In the genomic region with DNA sequence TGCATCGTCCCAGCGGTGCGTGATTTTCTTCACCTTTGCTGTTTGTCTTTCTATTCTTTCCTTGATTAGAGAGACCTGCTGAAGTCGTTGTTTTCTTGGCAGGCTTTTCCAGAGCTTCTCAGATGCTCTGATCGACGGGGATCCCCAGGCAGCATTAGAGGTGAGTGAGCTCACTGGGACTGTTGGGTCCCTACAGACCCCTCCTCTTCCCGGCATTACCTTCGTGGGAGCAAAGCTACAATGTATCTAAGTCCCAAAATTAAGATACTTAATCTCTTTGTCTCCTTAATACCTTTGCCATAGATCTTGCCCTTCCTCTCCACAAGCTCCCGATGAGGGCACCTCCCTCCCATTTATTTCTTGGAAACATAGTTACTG, we compare ENCODE assay signal across 8 mouse cellular contexts. TPM values are rescaled to one million over a fixed set of nuclear protein-coding genes. Genes with fewer than 3 reads are reported as not detected.
DNase-seq lines count a peak whose midpoint lies in the region; ATAC-seq and TF ChIP-seq lines count a peak whose summit lies in the region.

No protein-coding gene starts in this region.

- peak overlapping the region; percentile 90 for H3K4me2 ChIP-seq in heart, embryonic 11.5 days
- H3K4me2 ChIP-seq in forebrain, embryonic 11.5 days (ENCODE audit: low read depth, low read length, severe bottlenecking): peak overlapping the region; percentile 58
- H3K4me2 ChIP-seq in liver, embryonic 14.5 days (ENCODE audit: low read depth): peak overlapping the region; percentile 96

- under 1% methylated on average over 9 of the region's 9 CpGs for WGBS in heart, embryonic 11.5 days (ENCODE audit: insufficient replicate concordance)
- 2% methylated on average over 9 of the region's 9 CpGs for WGBS in forebrain, embryonic 11.5 days
- under 1% methylated on average over 9 of the region's 9 CpGs for WGBS in liver, embryonic 14.5 days (ENCODE audit: insufficient replicate concordance)

- peak overlapping the region; percentile 88 for H3K9ac ChIP-seq in heart, embryonic 11.5 days (ENCODE audit: low read depth, low read length)
- peak overlapping the region; percentile 69 for H3K9ac ChIP-seq in forebrain, embryonic 11.5 days (ENCODE audit: low read length)
- peak overlapping the region; percentile 74 for H3K9ac ChIP-seq in liver, embryonic 14.5 days (replicated peaks)

- H3K4me1 ChIP-seq in heart, embryonic 11.5 days (ENCODE audit: control insufficient read depth, insufficient read depth, low read length): peaks cover 7% of the 10 kb centered on the region; the same call in 1 of the 2 replicates
- peaks cover 65% of the 10 kb centered on the region for H3K4me1 ChIP-seq in E14TG2a.4 (replicated peaks; ENCODE audit: low read depth, low read length)
- peaks cover 7% of the 10 kb centered on the region; the same call in 1 of the 2 replicates for H3K4me1 ChIP-seq in forebrain, embryonic 11.5 days (replicated peaks; ENCODE audit: control insufficient read depth, insufficient read depth, low read length)
- peaks cover 9 to 10% of the 10 kb centered on the region in 2 experiments for H3K4me1 ChIP-seq in liver, embryonic 14.5 days (replicated peaks; ENCODE audit: control insufficient read depth in 2 of 2, insufficient read depth in 2 of 2, low read length in 1 of 2)

- peak; percentile 3; the same call in 1 of the 2 replicates for ATAC-seq in heart, embryonic 11.5 days (replicated peaks; ENCODE audit: insufficient number of reproducible peaks, low FRiP score, low TSS enrichment)
- peak; percentile 56 for ATAC-seq in forebrain, embryonic 11.5 days (replicated peaks; ENCODE audit: low FRiP score)
- ATAC-seq in liver, embryonic 14.5 days (ENCODE audit: insufficient read depth): peak; percentile 7; the same call in 1 of the 2 replicates

- peak overlapping the region; percentile 96 for H3K27ac ChIP-seq in heart, embryonic 11.5 days (ENCODE audit: low read depth, low read length)
- H3K27ac ChIP-seq in forebrain, embryonic 11.5 days (ENCODE audit: low read depth, low read length): peak overlapping the region; percentile 82
- H3K27ac ChIP-seq in liver, embryonic 14.5 days: peak overlapping the region; percentile 77

- H3K27me3 ChIP-seq in heart, embryonic 11.5 days (ENCODE audit: control insufficient read depth, insufficient read depth, low read length): no peaks in the 10 kb centered on the region
- no peaks in the 10 kb centered on the region for H3K27me3 ChIP-seq in E14TG2a.4 (ENCODE audit: insufficient read depth, low read length)
- H3K27me3 ChIP-seq in forebrain, embryonic 11.5 days (ENCODE audit: control insufficient read depth, insufficient read depth, low read length): no peaks in the 10 kb centered on the region
- H3K27me3 ChIP-seq in liver, embryonic 14.5 days (ENCODE audit: control insufficient read depth, insufficient read depth, low read length): no peaks in the 10 kb centered on the region

- H3K36me3 ChIP-seq in heart, embryonic 11.5 days (ENCODE audit: control insufficient read depth, insufficient read depth, low read length): peaks cover 4% of the 10 kb centered on the region; the same call in 1 of the 2 replicates
- peaks cover 33% of the 10 kb centered on the region for H3K36me3 ChIP-seq in E14TG2a.4 (ENCODE audit: insufficient read depth, low read length)
- H3K36me3 ChIP-seq in forebrain, embryonic 11.5 days (ENCODE audit: control insufficient read depth, insufficient read depth, low read length): no peaks in the 10 kb centered on the region
- H3K36me3 ChIP-seq in liver, embryonic 14.5 days (replicated peaks; ENCODE audit: control insufficient read depth, insufficient read depth, low read depth): no peaks in the 10 kb centered on the region

- no peak for TF ChIP-seq CTCF in E14TG2a.4 (conservative IDR thresholded peaks at IDR 0.05; ENCODE audit: low read length)
- no peak for TF ChIP-seq CTCF in liver, embryonic 14.5 days (IDR thresholded peaks at IDR 0.05; ENCODE audit: low read depth)

- TF ChIP-seq EP300 in liver, embryonic 14.5 days (IDR thresholded peaks at IDR 0.05; ENCODE audit: low read depth): no peak

- H3K9me3 ChIP-seq in heart, embryonic 11.5 days (replicated peaks; ENCODE audit: control insufficient read depth, low read length): no peaks in the 10 kb centered on the region
- no peaks in the 10 kb centered on the region for H3K9me3 ChIP-seq in E14TG2a.4 (ENCODE audit: low read length)
- H3K9me3 ChIP-seq in forebrain, embryonic 11.5 days (ENCODE audit: control insufficient read depth, low read length): no peaks in the 10 kb centered on the region
- no peaks in the 10 kb centered on the region for H3K9me3 ChIP-seq in liver, embryonic 14.5 days (ENCODE audit: control insufficient read depth, low read length)

- peak overlapping the region; percentile 53 for H3K4me3 ChIP-seq in heart, embryonic 11.5 days (ENCODE audit: low read depth, low read length)
- H3K4me3 ChIP-seq in E14TG2a.4 (replicated peaks; ENCODE audit: low read length): peak overlapping the region; percentile 96
- peak overlapping the region; percentile 68 for H3K4me3 ChIP-seq in forebrain, embryonic 11.5 days (ENCODE audit: low read depth, low read length)
- peak overlapping the region; percentile 76 to 88 for H3K4me3 ChIP-seq in liver, embryonic 14.5 days (ENCODE audit: insufficient read depth in 1 of 2, low read depth in 2 of 2, low read length in 2 of 2)

- DNase-seq in heart, postnatal 4 days: no peak
- no peak for DNase-seq in forebrain, embryonic 11.5 days (ENCODE audit: low spot score)
- DNase-seq in liver, embryonic 14.5 days (ENCODE audit: low read depth in 3 of 3, low spot score in 3 of 3): no peak
- DNase-seq in ovary, postnatal 10 days (ENCODE audit: low spot score): no peak
- DNase-seq in left cerebral cortex, postnatal 25 days (ENCODE audit: low spot score in 2 of 2): no peak
- no peak for DNase-seq in cerebellum, adult 11 months

- intact Hi-C loops in left cerebral cortex, postnatal 25 days (cut with DNase I): loop anchor here (1.0 to 10.0 kb wide), 2 partner anchors 108 to 193 kb away; a partner anchor contains a TSS

RNA-seq across cellular contexts. Expression of a gene that starts 0.3 kb away (rescaled TPM):
- polyA plus RNA-seq in heart, embryonic 11.5 days (2014; fragmentation: Nextera tagmentation; extraction: Ambion mirVana): 118 and 119 TPM in 2 replicates
- total RNA-seq in heart, postnatal 4 days (2021): 100 to 1,000 TPM in 1 of 2 experiments, 10 to 100 TPM in 1; 99.3 to 107 TPM
- 149 and 150 TPM in 2 replicates for polyA plus RNA-seq in forebrain, embryonic 11.5 days (2014; fragmentation: Nextera tagmentation; extraction: Ambion mirVana)
- polyA plus RNA-seq in liver, embryonic 14.5 days (2012; rRNA removed): 3.0 and 15.2 TPM in 2 replicates
- polyA plus RNA-seq in liver, embryonic 14.5 days (2014; fragmentation: Nextera tagmentation; extraction: Ambion mirVana): 44.7 and 48.5 TPM in 2 replicates
- 10 to 100 TPM; 85.3 to 94.0 TPM for total RNA-seq in left cerebral cortex, postnatal 25 days (2021)

Comparison
In these comparisons a context has a peak if more than half of its experiments do, and no peak if none do; other contexts are left out.
1. ATAC-seq: peak in every context shown above with its lines; median percentile 56 in forebrain, embryonic 11.5 days; 7 in liver, embryonic 14.5 days; 3 in heart, embryonic 11.5 days.